Mouse (Mus musculus): ENCODE results near the gene Hal. TPM values are rescaled to one million over a fixed set of nuclear protein-coding genes. Genes with fewer than 3 reads are reported as not detected.

Gene Hal
- polyA plus RNA-seq, 1 experiment from 2014 or later: 0.05 TPM

GRCm38 (mm10) chr10:93501346-93501745, 12.8 kb downstream of the Hal start:
- Histone ChIP-seq H3K36me3 (ENCODE audit: control insufficient read depth, insufficient read depth, low read length) (no peaks in the 10 kb centered on the region), H3K9me3 (ENCODE audit: control insufficient read depth, low read length) (no peaks in the 10 kb centered on the region), H3K4me2 (ENCODE audit: low read depth, low read length) (no peak overlapping the region), H3K4me3 (ENCODE audit: low read depth, low read length) (no peak overlapping the region), H3K4me1 (ENCODE audit: control insufficient read depth, insufficient read depth, low read length) (no peaks in the 10 kb centered on the region), H3K9ac (replicated peaks; ENCODE audit: low read depth, low read length) (no peak overlapping the region), H3K27ac (ENCODE audit: low read depth, low read length) (no peak overlapping the region), H3K27me3 (ENCODE audit: control insufficient read depth, insufficient read depth, low read length) (no peaks in the 10 kb centered on the region)
- no peak for ATAC-seq (ENCODE audit: low read depth)
- 83% methylated on average over 10 of the region's 10 CpGs for WGBS

DNA sequence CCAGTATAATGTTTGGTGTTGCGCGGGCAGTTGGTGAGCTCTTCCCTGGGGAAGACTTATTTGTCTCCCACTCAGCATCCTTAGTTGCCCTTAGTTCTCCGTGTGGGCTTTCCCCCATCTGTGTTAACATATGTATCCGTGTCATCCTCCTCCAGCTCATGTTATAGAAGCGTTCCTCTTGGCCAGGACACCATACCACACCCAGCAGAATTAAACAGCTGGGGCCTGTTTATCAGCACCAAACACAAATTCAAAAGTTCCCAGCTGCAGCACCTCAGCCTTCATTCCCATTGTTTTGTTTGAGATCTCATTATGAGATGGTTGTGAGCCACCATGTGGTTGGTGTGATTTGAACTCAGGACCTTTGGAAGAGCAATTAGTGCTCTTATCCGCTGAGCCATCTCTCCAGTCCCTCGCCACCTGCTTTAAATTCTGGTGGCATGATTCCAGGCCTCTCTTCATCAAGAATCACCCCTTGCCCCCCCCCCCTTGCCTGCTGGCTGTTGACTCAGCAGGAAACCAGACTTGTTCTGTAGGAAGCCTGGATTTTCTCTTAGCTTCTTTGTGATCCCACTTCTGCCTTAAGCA, 19.9 kb downstream of the Hal start:
- Histone ChIP-seq H3K4me3 (ENCODE audit: low read depth, low read length) (no peak overlapping the region), H3K27me3 (ENCODE audit: control insufficient read depth, insufficient read depth, low read length) (no peaks in the 10 kb centered on the region), H3K36me3 (ENCODE audit: control insufficient read depth, insufficient read depth, low read length) (no peaks in the 10 kb centered on the region), H3K9me3 (ENCODE audit: control insufficient read depth, low read length) (no peaks in the 10 kb centered on the region), H3K4me2 (ENCODE audit: low read depth, low read length) (no peak overlapping the region), H3K27ac (ENCODE audit: low read depth, low read length) (no peak overlapping the region), H3K4me1 (ENCODE audit: control insufficient read depth, insufficient read depth, low read length) (no peaks in the 10 kb centered on the region), H3K9ac (replicated peaks; ENCODE audit: low read depth, low read length) (no peak overlapping the region)
- ATAC-seq (ENCODE audit: low read depth): no peak
- 67% methylated on average over 7 of the region's 7 CpGs for WGBS

DNA sequence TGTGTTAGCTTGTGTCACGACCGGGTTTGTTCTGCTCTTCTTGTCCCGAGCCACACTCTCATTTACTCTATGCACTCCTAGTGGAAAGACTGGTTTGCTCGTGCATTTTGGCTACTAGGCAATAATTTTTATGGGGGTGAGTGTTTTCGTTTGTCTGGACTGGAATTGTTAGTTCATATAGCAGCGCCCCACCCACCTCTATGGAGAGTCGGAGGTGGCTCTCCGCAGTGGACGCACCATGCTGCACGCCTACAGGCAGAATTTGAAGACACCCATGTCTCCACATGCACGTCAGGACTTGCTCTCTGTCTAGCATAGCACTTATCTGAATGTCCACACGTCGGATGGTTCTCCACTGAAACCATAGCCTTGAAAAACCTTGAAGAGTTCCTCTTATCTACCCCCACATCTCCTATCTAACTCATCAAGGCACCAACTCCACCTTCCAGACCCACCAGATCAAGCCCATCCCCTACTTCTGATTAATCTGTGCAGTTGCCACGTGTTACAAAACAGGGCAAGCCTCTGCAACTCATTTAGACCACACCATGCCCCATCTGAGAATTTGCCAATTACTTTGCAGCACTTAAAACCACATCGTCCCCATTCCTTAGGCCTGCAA, 21.1 kb downstream of the Hal start:
- Histone ChIP-seq H3K27ac (ENCODE audit: low read depth, low read length) (no peak overlapping the region), H3K4me2 (ENCODE audit: low read depth, low read length) (no peak overlapping the region), H3K9me3 (ENCODE audit: control insufficient read depth, low read length) (no peaks in the 10 kb centered on the region), H3K4me1 (ENCODE audit: control insufficient read depth, insufficient read depth, low read length) (no peaks in the 10 kb centered on the region), H3K27me3 (ENCODE audit: control insufficient read depth, insufficient read depth, low read length) (no peaks in the 10 kb centered on the region), H3K4me3 (ENCODE audit: low read depth, low read length) (no peak overlapping the region), H3K36me3 (ENCODE audit: control insufficient read depth, insufficient read depth, low read length) (no peaks in the 10 kb centered on the region), H3K9ac (replicated peaks; ENCODE audit: low read depth, low read length) (no peak overlapping the region)
- no peak for ATAC-seq (ENCODE audit: low read depth)
- 90% methylated on average over 15 of the region's 15 CpGs for WGBS

GRCm38 (mm10) chr10:93515419-93515818, 26.9 kb downstream of the Hal start:
- H3K27ac ChIP-seq (ENCODE audit: low read depth, low read length): no peak overlapping the region
- ATAC-seq (ENCODE audit: low read depth): no peak
- no peaks in the 10 kb centered on the region for H3K36me3 ChIP-seq (ENCODE audit: control insufficient read depth, insufficient read depth, low read length)
- no peaks in the 10 kb centered on the region for H3K9me3 ChIP-seq (ENCODE audit: control insufficient read depth, low read length)
- no peak overlapping the region for H3K9ac ChIP-seq (replicated peaks; ENCODE audit: low read depth, low read length)
- no peak overlapping the region for H3K4me3 ChIP-seq (ENCODE audit: low read depth, low read length)
- no peak overlapping the region for H3K4me2 ChIP-seq (ENCODE audit: low read depth, low read length)
- WGBS: 21% methylated on average over 1 of the region's 1 CpGs
- H3K4me1 ChIP-seq (ENCODE audit: control insufficient read depth, insufficient read depth, low read length): no peaks in the 10 kb centered on the region
- H3K27me3 ChIP-seq (ENCODE audit: control insufficient read depth, insufficient read depth, low read length): no peaks in the 10 kb centered on the region

GRCm38 (mm10) chr10:93515927-93516326, 27.4 kb downstream of the Hal start:
- no peaks in the 10 kb centered on the region for H3K36me3 ChIP-seq (ENCODE audit: control insufficient read depth, insufficient read depth, low read length)
- no peak overlapping the region for H3K27ac ChIP-seq (ENCODE audit: low read depth, low read length)
- WGBS: 87% methylated on average over 12 of the region's 12 CpGs
- ATAC-seq (ENCODE audit: low read depth): no peak
- no peaks in the 10 kb centered on the region for H3K4me1 ChIP-seq (ENCODE audit: control insufficient read depth, insufficient read depth, low read length)
- no peaks in the 10 kb centered on the region for H3K27me3 ChIP-seq (ENCODE audit: control insufficient read depth, insufficient read depth, low read length)
- no peak overlapping the region for H3K4me3 ChIP-seq (ENCODE audit: low read depth, low read length)
- H3K9ac ChIP-seq (replicated peaks; ENCODE audit: low read depth, low read length): no peak overlapping the region
- H3K4me2 ChIP-seq (ENCODE audit: low read depth, low read length): no peak overlapping the region
- H3K9me3 ChIP-seq (ENCODE audit: control insufficient read depth, low read length): no peaks in the 10 kb centered on the region

- 50% methylated on average over 4 of the region's 4 CpGs for WGBS
- Histone ChIP-seq H3K4me2 (ENCODE audit: low read depth, low read length) (no peak overlapping the region), H3K27me3 (ENCODE audit: control insufficient read depth, insufficient read depth, low read length) (no peaks in the 10 kb centered on the region), H3K4me1 (ENCODE audit: control insufficient read depth, insufficient read depth, low read length) (no peaks in the 10 kb centered on the region), H3K27ac (ENCODE audit: low read depth, low read length) (no peak overlapping the region), H3K9ac (replicated peaks; ENCODE audit: low read depth, low read length) (no peak overlapping the region), H3K36me3 (ENCODE audit: control insufficient read depth, insufficient read depth, low read length) (no peaks in the 10 kb centered on the region), H3K4me3 (ENCODE audit: low read depth, low read length) (no peak overlapping the region), H3K9me3 (ENCODE audit: control insufficient read depth, low read length) (no peaks in the 10 kb centered on the region)
- no peak for ATAC-seq (ENCODE audit: low read depth)
These were observed 29.2 kb downstream of the Hal start for GRCm38 (mm10) chr10:93517754-93518153.

DNA sequence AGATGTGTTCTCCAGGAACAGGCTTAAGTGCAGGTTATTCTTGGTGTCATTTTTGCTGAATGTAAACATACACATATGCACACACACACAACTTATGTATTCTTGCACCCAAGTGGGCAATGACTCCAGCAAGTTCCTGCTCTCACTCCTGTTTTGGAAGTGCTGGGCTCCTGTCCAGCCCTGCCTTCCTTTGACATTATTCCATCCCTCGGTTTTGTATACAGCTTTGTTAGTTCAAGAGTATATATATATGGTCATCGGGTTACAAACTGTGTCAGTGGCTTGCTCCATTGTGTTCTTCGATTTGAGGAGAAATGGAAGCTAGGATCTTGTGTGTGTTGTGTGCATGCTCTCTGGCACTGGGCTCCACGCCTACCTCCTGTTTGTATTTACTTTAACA, 29.6 kb downstream of the Hal start:
- Histone ChIP-seq H3K4me3 (ENCODE audit: low read depth, low read length) (no peak overlapping the region), H3K36me3 (ENCODE audit: control insufficient read depth, insufficient read depth, low read length) (no peaks in the 10 kb centered on the region), H3K9ac (replicated peaks; ENCODE audit: low read depth, low read length) (no peak overlapping the region), H3K9me3 (ENCODE audit: control insufficient read depth, low read length) (no peaks in the 10 kb centered on the region), H3K27me3 (ENCODE audit: control insufficient read depth, insufficient read depth, low read length) (no peaks in the 10 kb centered on the region), H3K27ac (ENCODE audit: low read depth, low read length) (no peak overlapping the region), H3K4me2 (ENCODE audit: low read depth, low read length) (no peak overlapping the region), H3K4me1 (ENCODE audit: control insufficient read depth, insufficient read depth, low read length) (no peaks in the 10 kb centered on the region)
- 87% methylated on average over 4 of the region's 4 CpGs for WGBS
- no peak for ATAC-seq (ENCODE audit: low read depth)

DNA sequence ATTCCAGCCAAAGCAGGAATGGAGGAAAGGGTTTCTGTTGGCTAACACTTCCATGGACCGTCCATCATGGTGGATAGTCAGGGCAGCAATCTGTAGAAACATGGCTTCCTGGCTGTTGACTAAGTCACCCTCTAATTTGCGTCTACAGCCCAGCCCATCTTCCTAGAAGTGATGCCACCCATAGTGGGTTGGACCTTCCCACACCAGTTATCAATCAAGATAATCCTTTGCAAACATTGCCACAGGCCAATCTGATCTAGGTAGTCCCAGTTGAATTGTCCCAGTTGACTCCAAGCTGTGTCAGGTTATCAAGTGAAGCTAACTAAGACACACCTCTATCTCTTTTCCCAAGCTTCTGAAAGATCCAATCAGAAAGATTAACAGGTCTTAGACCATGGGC, 30.1 kb downstream of the Hal start:
- no peak overlapping the region for H3K27ac ChIP-seq (ENCODE audit: low read depth, low read length)
- no peak for ATAC-seq (ENCODE audit: low read depth)
- 88% methylated on average over 2 of the region's 2 CpGs for WGBS

DNA sequence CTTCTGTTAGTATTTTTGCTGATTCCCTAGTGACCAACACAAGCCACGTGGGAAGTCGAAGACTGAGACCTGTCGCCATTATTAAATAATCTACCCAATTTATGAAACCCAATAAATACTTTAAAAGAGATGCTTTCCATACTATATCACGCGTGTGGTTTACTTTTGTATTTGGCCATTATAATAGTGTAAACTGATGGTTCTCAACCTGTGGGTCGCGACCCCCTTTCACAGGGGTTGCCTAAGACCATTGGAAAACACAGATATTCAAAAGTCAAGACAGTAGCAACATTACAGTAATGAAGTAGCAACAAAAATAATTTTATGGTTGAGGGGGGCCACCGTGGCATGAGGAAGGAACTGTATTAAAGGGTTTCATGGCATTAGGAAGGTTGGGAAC, 30.6 kb downstream of the Hal start:
- 95% methylated on average over 8 of the region's 8 CpGs for WGBS
- no peak overlapping the region for H3K27ac ChIP-seq (ENCODE audit: low read depth, low read length)
- no peaks in the 10 kb centered on the region for H3K27me3 ChIP-seq (ENCODE audit: control insufficient read depth, insufficient read depth, low read length)
- H3K4me1 ChIP-seq (ENCODE audit: control insufficient read depth, insufficient read depth, low read length): no peaks in the 10 kb centered on the region
- no peak overlapping the region for H3K4me3 ChIP-seq (ENCODE audit: low read depth, low read length)
- H3K36me3 ChIP-seq (ENCODE audit: control insufficient read depth, insufficient read depth, low read length): no peaks in the 10 kb centered on the region
- no peak overlapping the region for H3K9ac ChIP-seq (replicated peaks; ENCODE audit: low read depth, low read length)
- no peaks in the 10 kb centered on the region for H3K9me3 ChIP-seq (ENCODE audit: control insufficient read depth, low read length)
- H3K4me2 ChIP-seq (ENCODE audit: low read depth, low read length): no peak overlapping the region
- ATAC-seq (ENCODE audit: low read depth): no peak

More for the DNA sequence above, 30.1 kb downstream of the Hal start:
- no peaks in the 10 kb centered on the region for H3K4me1 ChIP-seq (ENCODE audit: control insufficient read depth, insufficient read depth, low read length)
- H3K27me3 ChIP-seq (ENCODE audit: control insufficient read depth, insufficient read depth, low read length): no peaks in the 10 kb centered on the region
- H3K9ac ChIP-seq (replicated peaks; ENCODE audit: low read depth, low read length): no peak overlapping the region
- no peak overlapping the region for H3K4me3 ChIP-seq (ENCODE audit: low read depth, low read length)
- H3K4me2 ChIP-seq (ENCODE audit: low read depth, low read length): no peak overlapping the region
- no peaks in the 10 kb centered on the region for H3K9me3 ChIP-seq (ENCODE audit: control insufficient read depth, low read length)
- H3K36me3 ChIP-seq (ENCODE audit: control insufficient read depth, insufficient read depth, low read length): no peaks in the 10 kb centered on the region
